Mouse (Mus musculus) ES-Bruce4 (cell line): ENCODE measurements around the gene Gps2.

Source experiments
- CTCF ChIP-seq: IDR thresholded peaks from one replicate; pipeline ENCODE4 v1.8.1; 2011; ENCODE audit warnings: low read depth, low read length
- POLR2A ChIP-seq: IDR thresholded peaks from one replicate; pipeline ENCODE4 v1.8.1; 2011; ENCODE audit warnings: low read length; ENCODE audit not compliant: insufficient read depth

- TF ChIP-seq CTCF (no peak), POLR2A (no peak)
Measured at GRCm38 (mm10) chr11:69870289-69871069, 43.2 kb upstream of the Gps2 start.
